Mouse (Mus musculus) T-helper 2 cell (primary cell): ENCODE measurements around the gene Zan.

Experiments used
- in situ Hi-C: fragments of 300-600 bp; cut with MboI, MseI; formaldehyde crosslinking; loops from one replicate; pipeline ENCODE4 v1.15.1; 2025; ENCODE audit warnings: high pct_unique_total_duplicates

Zan gene

GRCm38 (mm10) chr5:137335066-137335465 lies 141.8 kb downstream of the Zan start:
- in situ Hi-C loops = no loop called here

- in situ Hi-C loops = no loop called here
These were observed 142.5 kb downstream of the Zan start for GRCm38 (mm10) chr5:137334317-137334716.

- in situ Hi-C loops = no loop called here
These were observed 143.2 kb downstream of the Zan start, which contains the start of gene Slc12a9 for GRCm38 (mm10) chr5:137333512-137334174. TSS of gene Slc12a9 (minus strand) at chr5:137333597.

GRCm38 (mm10) chr5:137332857-137333511 lies 143.9 kb downstream of the Zan start:
- in situ Hi-C loops = no loop called here

GRCm38 (mm10) chr5:137330910-137331309 lies 146.0 kb downstream of the Zan start:
- in situ Hi-C loops = no loop called here
